Mouse (Mus musculus) retina, adult 2 months (tissue): ENCODE results near the gene Bcl11b.

Source experiments
- DNase-seq: peaks from one replicate; pipeline ENCODE4 v3.0.0-alpha.2; 2012; ENCODE audit warnings: low read depth, low spot score

Gene Bcl11b

DNA sequence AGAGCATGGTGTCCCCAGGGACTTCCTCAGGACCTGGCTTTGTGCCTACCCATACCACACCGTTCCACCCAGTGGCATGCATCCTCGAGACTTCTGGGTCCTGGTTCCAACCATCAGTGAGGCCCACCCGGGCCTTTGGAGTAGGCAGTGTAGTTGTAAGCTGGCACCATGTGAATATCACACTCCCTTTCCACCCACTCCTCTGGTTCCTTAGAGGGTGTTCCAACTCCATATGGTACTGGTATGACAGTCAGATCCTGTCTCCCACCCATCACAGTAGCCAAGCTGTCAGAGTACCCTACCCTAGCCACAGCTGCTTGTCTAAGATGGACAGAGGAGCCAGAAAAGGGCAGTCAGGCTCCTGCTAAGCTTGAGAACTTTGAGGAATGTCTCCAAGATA lies 112.0 kb downstream of the Bcl11b start:
- DNase-seq = no peak

DNA sequence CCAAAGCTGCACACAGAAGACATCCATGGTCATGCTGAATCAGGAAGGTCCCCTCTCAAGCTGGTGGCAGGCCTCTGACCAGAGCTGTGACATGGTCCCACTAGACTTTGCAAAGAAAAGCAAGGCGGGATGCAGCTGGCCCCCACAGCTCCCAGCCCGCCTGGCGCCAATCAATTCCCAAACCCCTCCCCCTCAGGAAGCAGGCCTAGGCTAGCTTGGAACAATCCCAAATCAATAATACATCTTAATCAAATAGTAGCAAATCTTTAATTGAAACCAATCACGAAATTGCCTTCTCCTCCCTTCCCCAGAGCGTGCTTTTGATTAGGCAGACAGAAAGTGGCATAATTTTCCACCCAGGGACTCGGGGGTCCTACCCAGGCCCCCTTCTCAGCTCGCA lies 113.1 kb downstream of the Bcl11b start:
- DNase-seq = no peak

DNA sequence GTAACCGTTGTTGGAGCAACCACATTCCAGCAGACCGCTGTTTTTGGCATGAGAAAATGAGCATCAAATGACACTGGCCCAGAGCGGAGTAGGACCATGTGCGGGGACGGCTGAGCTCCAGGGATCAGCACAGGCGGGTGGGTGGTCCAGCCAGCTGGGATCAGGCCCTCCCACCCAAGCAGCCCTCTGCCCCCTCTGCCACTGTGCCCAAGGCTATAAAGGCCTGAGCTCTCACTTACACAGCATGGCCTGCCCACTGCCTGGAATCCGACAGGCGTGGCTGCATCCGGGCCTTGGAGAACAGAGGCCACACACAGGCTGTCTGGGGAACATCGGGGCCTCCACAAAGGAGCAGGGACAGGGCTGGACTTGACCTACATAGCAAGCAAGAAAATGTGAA lies 113.6 kb downstream of the Bcl11b start:
- DNase-seq = no peak

DNA sequence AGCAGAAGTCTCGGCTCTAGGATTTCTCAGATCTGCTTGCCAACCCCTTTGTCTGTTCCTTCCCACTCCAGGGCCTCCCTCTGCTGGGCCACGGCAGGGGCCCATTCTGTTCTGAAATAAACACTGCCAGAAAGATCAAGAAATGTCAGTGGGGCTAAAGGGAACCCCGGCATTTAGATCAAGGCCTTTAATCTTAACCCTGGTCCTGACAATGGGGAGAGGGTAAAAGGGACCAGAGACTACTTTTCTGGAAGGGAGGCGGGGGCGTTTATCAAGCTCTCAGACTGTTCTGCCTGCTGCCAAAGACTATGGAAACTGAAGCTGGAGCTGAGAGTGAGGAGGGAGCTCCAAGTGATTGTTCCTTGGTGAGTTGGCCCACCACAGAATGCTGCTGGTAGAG lies 114.8 kb downstream of the Bcl11b start:
- no peak for DNase-seq

DNA sequence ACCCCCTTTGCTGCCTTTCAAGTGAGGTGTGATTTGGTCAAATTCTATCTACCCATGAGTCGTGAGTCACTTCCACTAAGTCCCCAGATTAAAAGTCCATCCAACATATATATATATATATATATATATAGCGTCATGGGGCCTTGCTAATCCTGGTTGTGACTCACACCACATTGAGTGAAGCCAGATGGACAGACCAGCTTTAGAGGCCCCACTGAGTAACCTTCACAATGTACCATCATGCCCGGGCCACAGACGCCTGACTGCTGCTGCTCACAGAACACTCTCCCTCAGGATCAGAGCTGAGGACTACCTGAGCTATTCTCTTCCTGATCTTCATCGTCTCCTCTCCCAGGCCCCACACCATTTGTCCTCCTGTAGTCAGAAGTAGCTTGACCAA lies 115.4 kb downstream of the Bcl11b start:
- DNase-seq = no peak

DNA sequence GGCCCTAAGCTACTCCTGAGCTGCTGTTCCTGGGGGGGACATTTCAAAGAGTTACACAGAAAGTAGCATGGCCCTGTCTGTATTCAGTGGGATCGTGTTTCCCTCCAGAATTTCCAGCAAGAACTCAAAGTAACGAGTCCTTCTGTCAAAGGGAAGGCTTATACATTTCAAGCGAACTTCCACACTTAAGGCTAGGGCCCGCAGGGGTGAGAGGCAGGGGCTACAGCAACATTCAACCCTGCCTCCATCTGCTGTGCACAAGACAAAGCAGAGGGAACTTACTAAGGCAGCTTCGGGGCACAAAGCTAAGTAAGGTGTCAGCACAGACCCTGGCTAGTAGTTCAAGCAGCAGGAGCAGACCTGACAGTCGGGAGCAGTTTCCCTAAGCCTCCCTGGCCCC lies 115.8 kb downstream of the Bcl11b start:
- DNase-seq = no peak

DNA sequence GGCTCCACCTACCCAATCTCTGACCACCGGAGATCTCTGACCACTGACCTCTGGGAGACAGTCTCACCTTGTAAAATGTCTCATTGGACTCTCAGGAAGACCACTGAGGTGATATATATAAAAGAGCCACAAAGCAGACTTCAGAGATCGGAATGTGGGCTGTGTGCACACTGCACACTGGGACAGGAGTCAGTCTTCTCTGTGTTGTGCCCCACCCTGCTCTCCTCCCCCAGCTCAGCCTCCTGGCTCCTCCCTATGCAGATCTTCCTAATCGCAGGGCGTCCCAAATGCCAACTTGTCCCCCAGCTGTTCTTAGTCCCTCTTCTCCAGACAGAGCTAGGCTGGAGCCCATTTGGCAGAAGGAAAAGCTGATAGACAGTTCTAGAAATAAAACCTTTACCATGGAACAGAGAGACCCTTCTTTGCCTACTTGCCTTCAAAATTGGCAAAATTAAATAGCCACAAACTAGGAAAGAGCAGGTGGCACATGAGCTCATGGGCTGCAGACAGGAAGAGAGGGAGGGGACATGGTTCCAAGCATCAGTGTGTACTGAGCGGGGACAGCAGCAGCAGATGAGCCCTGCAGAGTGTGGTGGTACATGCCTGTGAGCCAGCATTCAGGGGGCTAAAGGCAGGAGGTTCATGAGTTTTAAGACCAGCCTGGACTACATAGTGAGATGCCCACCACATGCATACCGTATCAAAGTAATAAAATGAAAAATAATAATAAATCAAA lies 118.9 kb downstream of the Bcl11b start:
- DNase-seq = no peak

DNA sequence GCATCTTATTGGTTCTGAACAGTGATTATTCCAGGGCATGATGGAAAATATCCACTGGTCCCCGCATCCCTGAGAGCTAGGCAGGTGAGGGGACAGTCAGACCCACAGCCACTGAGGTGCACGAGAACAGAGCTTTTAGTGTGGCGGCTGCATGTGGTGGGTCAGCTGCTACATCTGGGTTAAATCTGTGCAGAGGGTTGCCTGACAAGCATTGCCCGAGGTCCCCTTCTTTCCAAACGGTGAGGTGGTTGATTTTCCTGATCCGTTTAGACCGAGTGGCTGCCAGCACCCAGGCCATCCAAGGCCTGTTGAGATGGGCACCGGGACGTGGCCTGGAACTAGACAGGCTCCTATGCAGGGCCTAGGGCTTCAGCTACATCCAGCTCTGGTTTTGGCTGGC lies 121.7 kb downstream of the Bcl11b start:
- DNase-seq = no peak

DNA sequence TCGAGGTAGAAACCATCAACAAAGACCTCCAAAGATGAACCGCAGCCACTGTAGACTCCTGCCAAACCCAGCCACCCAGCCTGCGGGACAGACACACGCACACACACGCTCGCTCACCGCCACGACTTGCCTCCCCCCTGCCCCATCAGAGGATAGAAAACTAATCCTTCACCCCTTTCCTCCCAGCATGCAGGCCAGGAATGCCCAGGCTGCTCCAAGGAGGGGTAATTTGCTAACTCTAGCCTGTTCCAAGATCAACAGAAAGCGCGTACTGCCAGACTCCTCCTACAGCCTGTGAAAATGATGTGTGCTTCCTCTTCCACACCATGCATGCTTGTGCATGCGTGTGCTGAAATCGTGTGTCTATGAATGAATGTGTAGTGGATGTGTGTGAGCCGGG lies 122.7 kb downstream of the Bcl11b start:
- DNase-seq = no peak

DNA sequence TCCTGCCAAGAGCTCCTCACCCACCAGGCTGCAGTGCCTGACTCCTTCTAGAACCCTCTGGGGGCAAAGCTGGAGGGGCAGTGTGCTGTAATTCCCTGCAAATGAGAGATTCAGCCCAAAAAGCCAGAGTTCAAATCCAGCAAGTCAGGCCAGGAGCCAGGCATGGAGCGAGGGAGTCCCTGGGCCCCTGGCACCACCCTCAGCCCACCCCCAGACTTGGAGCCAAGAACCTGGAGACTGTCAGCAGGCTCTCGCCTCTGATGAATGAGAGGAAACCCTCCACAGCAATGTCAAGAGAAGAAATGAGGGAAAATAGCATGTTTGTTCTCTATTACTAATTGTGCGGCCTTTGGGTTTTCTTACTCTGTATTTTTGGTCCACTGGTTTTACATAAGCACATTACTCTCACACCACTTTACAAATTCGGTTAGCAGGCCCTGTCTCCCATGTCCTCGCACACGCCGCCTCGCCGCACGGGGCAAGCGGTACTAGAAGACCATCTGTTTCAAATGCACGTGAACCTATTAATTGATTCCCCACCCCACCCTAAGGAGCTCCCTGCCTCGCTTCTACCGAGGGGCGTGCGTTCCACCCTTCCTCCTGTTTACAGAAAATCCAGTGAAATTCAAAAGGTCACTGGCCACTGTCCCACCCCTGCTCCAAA lies 124.2 kb downstream of the Bcl11b start:
- DNase-seq = no peak

DNA sequence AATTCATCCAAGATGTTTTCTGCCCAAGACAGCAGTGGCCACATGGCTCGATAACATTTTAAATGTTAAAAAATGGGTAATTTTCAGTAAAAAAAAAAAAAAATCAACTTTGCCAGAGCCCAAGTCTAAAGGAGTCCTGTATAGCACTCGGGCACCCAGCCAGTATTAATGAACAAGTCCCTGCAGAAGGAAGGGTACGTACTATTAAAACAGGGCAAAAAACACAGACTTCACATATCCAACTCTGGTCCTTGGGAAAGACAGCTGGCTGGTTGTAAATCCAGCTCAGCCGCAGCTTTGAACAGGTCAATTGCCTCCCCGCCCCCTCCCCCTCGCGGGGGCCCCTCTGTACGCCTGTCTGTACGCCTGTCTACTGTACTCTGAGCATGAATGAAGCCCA lies 127.2 kb downstream of the Bcl11b start:
- DNase-seq = no peak

DNA sequence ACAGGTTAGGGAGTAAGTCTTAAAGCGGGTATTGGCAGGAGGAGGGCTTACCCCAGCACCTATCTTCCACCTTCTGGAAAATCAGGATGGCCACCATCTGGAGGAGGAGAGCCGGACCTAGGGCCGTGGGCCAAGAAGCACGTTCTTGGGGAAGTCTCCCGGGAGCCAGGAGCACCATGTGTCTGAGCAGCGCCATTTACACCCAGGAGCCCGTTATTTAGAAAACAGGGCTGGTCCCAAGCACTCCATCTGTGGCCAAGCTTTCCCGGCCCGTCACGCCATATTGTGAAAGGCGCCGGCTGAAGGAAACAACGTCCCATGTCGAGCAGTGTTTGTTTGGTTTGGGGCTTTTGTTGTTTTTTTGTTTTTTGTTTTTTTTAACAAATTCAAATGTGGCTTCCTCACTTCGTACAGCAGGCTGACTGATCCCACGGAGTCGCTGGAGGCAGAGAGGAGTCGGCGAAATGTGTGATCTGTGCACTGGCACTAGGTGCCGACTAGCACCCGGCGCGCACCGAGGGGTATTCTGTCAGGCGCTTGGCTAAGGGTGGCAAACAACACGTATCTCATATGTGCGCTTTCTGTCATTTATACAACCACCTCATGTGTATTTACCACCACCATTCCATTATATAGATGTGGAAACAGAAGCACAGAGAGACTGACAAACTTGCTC lies 128.8 kb downstream of the Bcl11b start:
- DNase-seq = no peak

DNA sequence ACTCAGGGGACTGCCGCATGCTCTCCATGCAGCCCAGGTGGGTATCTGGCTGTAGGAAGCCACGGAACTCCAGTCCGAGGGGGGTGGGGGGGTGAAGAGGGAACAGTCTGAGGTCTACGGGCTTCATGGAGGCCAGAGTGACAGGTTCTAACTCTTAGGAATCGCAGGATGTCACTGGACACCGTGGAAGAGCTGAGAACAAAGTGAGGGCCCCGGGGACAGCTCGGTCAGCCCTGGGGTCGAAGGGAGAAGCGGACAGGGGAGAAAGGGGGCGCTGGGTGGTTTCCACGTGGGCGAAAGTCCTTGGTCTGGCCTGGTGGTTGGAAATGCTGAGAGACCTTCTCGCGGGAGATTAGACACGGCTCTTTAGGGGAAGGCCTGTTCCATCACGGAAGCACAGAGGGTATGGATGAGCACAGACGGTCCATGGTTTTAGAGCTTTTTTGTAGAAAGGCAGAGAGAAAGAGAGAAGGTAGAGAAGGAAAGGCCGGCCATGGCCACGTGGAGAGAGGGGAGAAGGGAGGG lies 133.8 kb downstream of the Bcl11b start:
- no peak for DNase-seq

DNA sequence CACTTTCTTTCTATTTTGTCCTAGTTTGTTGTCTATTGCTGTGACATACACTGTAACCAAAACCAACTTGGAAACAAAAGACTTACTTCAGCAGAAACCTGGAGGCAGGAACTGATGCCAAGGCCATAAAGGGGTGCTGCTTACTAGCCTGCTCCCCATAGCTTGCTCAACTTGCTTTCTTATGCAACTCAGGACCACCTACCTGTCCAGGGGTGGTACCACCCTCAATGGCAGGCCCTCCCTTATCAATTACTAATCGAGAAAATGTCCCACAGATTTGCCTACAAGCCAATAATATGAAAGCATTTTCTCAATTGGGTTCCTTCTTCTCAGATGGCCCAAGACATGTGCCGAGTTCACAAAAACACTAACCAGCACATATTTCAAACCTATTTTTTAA lies 135.1 kb downstream of the Bcl11b start:
- no peak for DNase-seq
